ENCODE assay signal across 9 mouse cellular contexts in genomic region chr5:108549137-108549488, GRCm38 (mm10). TPM values are rescaled to one million over a fixed set of nuclear protein-coding genes. Genes with fewer than 3 reads are reported as not detected.
DNase-seq lines count a peak whose midpoint lies in the region; ATAC-seq and TF ChIP-seq lines count a peak whose summit lies in the region.
"Had no signal": no experiment of that assay in that cellular context is flagged by ENCODE, and none has a peak within 500 bp of the region (broad histone marks: within the 10 kb centered on the region; RNA-seq: fewer than 3 reads in every experiment).

No protein-coding gene starts in this region.

- H3K9ac ChIP-seq in lung, embryonic 14.5 days: no peak overlapping the region
- H3K9ac ChIP-seq in intestine, postnatal 0 days (ENCODE audit: low read depth, low read length): no peak overlapping the region
- H3K9ac ChIP-seq in neural tube, embryonic 15.5 days (replicated peaks): peak overlapping the region; percentile 64

- H3K36me3 ChIP-seq in lung, embryonic 14.5 days (ENCODE audit: insufficient read depth): no peaks in the 10 kb centered on the region
- H3K36me3 ChIP-seq in intestine, postnatal 0 days (ENCODE audit: control insufficient read depth, insufficient read depth): no peaks in the 10 kb centered on the region
- H3K36me3 ChIP-seq in neural tube, embryonic 15.5 days: peaks cover 5% of the 10 kb centered on the region; the same call in 1 of the 2 replicates

- peak overlapping the region; percentile 55; the same call in 1 of the 2 replicates for H3K4me2 ChIP-seq in lung, embryonic 14.5 days
- H3K4me2 ChIP-seq in intestine, postnatal 0 days (replicated peaks; ENCODE audit: low read depth): peak overlapping the region; percentile 55
- peak overlapping the region; percentile 76 for H3K4me2 ChIP-seq in neural tube, embryonic 15.5 days

- no peak overlapping the region for H3K27ac ChIP-seq in lung, embryonic 14.5 days (ENCODE audit: low read depth)
- no peak overlapping the region for H3K27ac ChIP-seq in intestine, postnatal 0 days (ENCODE audit: low read depth, low read length)
- peak overlapping the region; percentile 87 for H3K27ac ChIP-seq in neural tube, embryonic 15.5 days (replicated peaks)

- H3K9me3 ChIP-seq in lung, embryonic 14.5 days (ENCODE audit: low read depth, low read length): no peaks in the 10 kb centered on the region
- no peaks in the 10 kb centered on the region for H3K9me3 ChIP-seq in intestine, postnatal 0 days (ENCODE audit: control insufficient read depth)
- no peaks in the 10 kb centered on the region for H3K9me3 ChIP-seq in neural tube, embryonic 15.5 days (replicated peaks)

- H3K4me1 ChIP-seq in lung, embryonic 14.5 days (ENCODE audit: insufficient read depth): no peaks in the 10 kb centered on the region
- no peaks in the 10 kb centered on the region for H3K4me1 ChIP-seq in intestine, postnatal 0 days (replicated peaks; ENCODE audit: control insufficient read depth, insufficient read depth, low read length)
- peaks cover 34% of the 10 kb centered on the region for H3K4me1 ChIP-seq in neural tube, embryonic 15.5 days

- ATAC-seq in lung, embryonic 14.5 days (ENCODE audit: insufficient read depth): no peak
- ATAC-seq in intestine, postnatal 0 days: no peak
- ATAC-seq in neural tube, embryonic 15.5 days (ENCODE audit: low FRiP score): peak; percentile 7; the same call in 1 of the 2 replicates

- no peak overlapping the region for H3K4me3 ChIP-seq in lung, embryonic 14.5 days (ENCODE audit: low read depth, low read length)
- peak overlapping the region; percentile 26 for H3K4me3 ChIP-seq in intestine, postnatal 0 days (ENCODE audit: low read depth, low read length)
- H3K4me3 ChIP-seq in neural tube, embryonic 15.5 days (replicated peaks): peak overlapping the region; percentile 55

- TF ChIP-seq CTCF in lung, embryonic 14.5 days (IDR thresholded peaks at IDR 0.05; ENCODE audit: low read depth): no peak
- TF ChIP-seq CTCF in intestine, postnatal 0 days (IDR thresholded peaks at IDR 0.05; ENCODE audit: low read depth): no peak

- DNase-seq in cerebellum, adult 9-10 months: peak; percentile 54
- DNase-seq in cerebellum, postnatal 10 days: no peak
- no peak for DNase-seq in lung, embryonic 14.5 days
- DNase-seq in lung, postnatal 14 days: no peak
- no peak for DNase-seq in adrenal gland, postnatal 14 days
- no peak for DNase-seq in adrenal gland, adult (ENCODE audit: inconsistent age in 2 of 2, low spot score in 1 of 2)

- WGBS in lung, embryonic 14.5 days: 19% methylated on average over 7 of the region's 7 CpGs
- 18% methylated on average over 7 of the region's 7 CpGs for WGBS in intestine, postnatal 0 days
- WGBS in neural tube, embryonic 15.5 days: 11% methylated on average over 7 of the region's 7 CpGs

- H3K27me3 ChIP-seq in lung, embryonic 14.5 days (ENCODE audit: insufficient read depth, low read length): peaks cover 28% of the 10 kb centered on the region
- peaks cover 20% of the 10 kb centered on the region for H3K27me3 ChIP-seq in intestine, postnatal 0 days (replicated peaks; ENCODE audit: control insufficient read depth, insufficient read depth, low read length)
- peaks cover 21% of the 10 kb centered on the region for H3K27me3 ChIP-seq in neural tube, embryonic 15.5 days (replicated peaks)

RNA-seq across cellular contexts. Expression of gene Cplx1, which starts 0.7 kb away (rescaled TPM):
- polyA plus RNA-seq in lung, embryonic 14.5 days (2014; fragmentation: Nextera tagmentation; extraction: Ambion mirVana): 0.24 and 0.54 TPM in 2 replicates
- 2.0 and 2.2 TPM in 2 replicates for polyA plus RNA-seq in intestine, postnatal 0 days (2015; fragmentation: Nextera tagmentation; extraction: Ambion mirVana)
- polyA plus RNA-seq in neural tube, embryonic 15.5 days (2015; fragmentation: Nextera tagmentation; extraction: Ambion mirVana): 258 and 285 TPM in 2 replicates
- total RNA-seq in adrenal gland, postnatal 14 days (2021): 3.9 and 8.3 TPM in 2 replicates
- total RNA-seq: liver, adult 2 months had no signal
- polyA plus RNA-seq: liver, adult 2 months had no signal

Comparison
In these comparisons a context has a peak if more than half of its experiments do, and no peak if none do; other contexts are left out.
1. RNA of gene Cplx1, which starts 0.7 kb away (polyA plus RNA-seq): 258 to 285 TPM in neural tube, embryonic 15.5 days; 2.0 to 2.2 TPM in intestine, postnatal 0 days and 0.24 to 0.54 TPM in lung, embryonic 14.5 days; every median in the first group is over 10 times any median in the second.
2. Peak in every context shown above with its lines, with median percentiles within 50 percentile points of each other: H3K4me2 ChIP-seq.